Mouse (Mus musculus): ENCODE data around the gene Pfkfb4. TPM values are rescaled to one million over a fixed set of nuclear protein-coding genes. Genes with fewer than 3 reads are reported as not detected.

Pfkfb4 gene
- total RNA-seq, 1 experiment from 2014 or later = 6.8 TPM

GRCm38 (mm10) chr9:108992620-108993361, 1.2 kb downstream of the Pfkfb4 start:
- ATAC-seq (replicated peaks; ENCODE audit: low read depth, poor library complexity, severe bottlenecking) = no peak

- no peak for ATAC-seq (replicated peaks; ENCODE audit: low read depth, poor library complexity, severe bottlenecking)
Measured at GRCm38 (mm10) chr9:108996411-108996810, 4.8 kb downstream of the Pfkfb4 start.

- peak; percentile 8 for ATAC-seq (replicated peaks; ENCODE audit: low read depth, poor library complexity, severe bottlenecking)
Measured at GRCm38 (mm10) chr9:108998287-108999166, 6.9 kb downstream of the Pfkfb4 start.

- ATAC-seq (replicated peaks; ENCODE audit: low read depth, poor library complexity, severe bottlenecking) = peak; percentile 68
Measured at GRCm38 (mm10) chr9:108999167-108999526, 7.6 kb downstream of the Pfkfb4 start.

GRCm38 (mm10) chr9:109000726-109001125, 9.1 kb downstream of the Pfkfb4 start:
- ATAC-seq (replicated peaks; ENCODE audit: low read depth, poor library complexity, severe bottlenecking) = peak; percentile 80

GRCm38 (mm10) chr9:109003201-109003600, 11.6 kb downstream of the Pfkfb4 start:
- 0 out of 2 replicates have a peak, but pooled peaks have one; percentile 30 for ATAC-seq (replicated peaks; ENCODE audit: low read depth, poor library complexity, severe bottlenecking)

GRCm38 (mm10) chr9:109007025-109007780, 15.6 kb downstream of the Pfkfb4 start:
- no peak for ATAC-seq (replicated peaks; ENCODE audit: low read depth, poor library complexity, severe bottlenecking)

- no peak for ATAC-seq (replicated peaks; ENCODE audit: low read depth, poor library complexity, severe bottlenecking)
Measured at GRCm38 (mm10) chr9:109008081-109008480, 16.5 kb downstream of the Pfkfb4 start.

GRCm38 (mm10) chr9:109008994-109009635, 17.5 kb downstream of the Pfkfb4 start:
- no peak for ATAC-seq (replicated peaks; ENCODE audit: low read depth, poor library complexity, severe bottlenecking)

- peak; percentile 96 for ATAC-seq (replicated peaks; ENCODE audit: low read depth, poor library complexity, severe bottlenecking)
Measured at GRCm38 (mm10) chr9:109009636-109010315, 18.2 kb downstream of the Pfkfb4 start.

GRCm38 (mm10) chr9:109010316-109010690, 18.7 kb downstream of the Pfkfb4 start:
- no peak; the same call in 1 of the 2 replicates for ATAC-seq (replicated peaks; ENCODE audit: low read depth, poor library complexity, severe bottlenecking)

- peak; percentile 53; the same call in 1 of the 2 replicates for ATAC-seq (replicated peaks; ENCODE audit: low read depth, poor library complexity, severe bottlenecking)
Measured at GRCm38 (mm10) chr9:109015397-109015796, 23.8 kb downstream of the Pfkfb4 start.

- peak; percentile 37 for ATAC-seq (replicated peaks; ENCODE audit: low read depth, poor library complexity, severe bottlenecking)
Measured at GRCm38 (mm10) chr9:109016973-109017604, 25.5 kb downstream of the Pfkfb4 start.

GRCm38 (mm10) chr9:109021428-109021827, 29.9 kb downstream of the Pfkfb4 start:
- ATAC-seq (replicated peaks; ENCODE audit: low read depth, poor library complexity, severe bottlenecking) = peak; percentile 59

- peak; percentile 67 for ATAC-seq (replicated peaks; ENCODE audit: low read depth, poor library complexity, severe bottlenecking)
Measured at GRCm38 (mm10) chr9:109022866-109023685, 31.5 kb downstream of the Pfkfb4 start.

- no peak for ATAC-seq (replicated peaks; ENCODE audit: low read depth, poor library complexity, severe bottlenecking)
Measured at GRCm38 (mm10) chr9:109027521-109027920, 35.9 kb downstream of the Pfkfb4 start.

GRCm38 (mm10) chr9:109028421-109028820, 36.8 kb downstream of the Pfkfb4 start:
- ATAC-seq (replicated peaks; ENCODE audit: low read depth, poor library complexity, severe bottlenecking) = no peak

GRCm38 (mm10) chr9:109028919-109029318, 37.3 kb downstream of the Pfkfb4 start:
- ATAC-seq (replicated peaks; ENCODE audit: low read depth, poor library complexity, severe bottlenecking) = no peak

Data from common myeloid progenitor, adult 5-6 weeks (primary cell).